Mouse (Mus musculus) lung, adult 2 months (tissue): ENCODE data around the gene Sned1.

ENCODE experiments used
- CTCF ChIP-seq: fragments of 200-500 bp; IDR thresholded peaks from 2 replicates; pipeline ENCODE4 v1.5.1; 2011; ENCODE audit warnings: mild to moderate bottlenecking, low read length, control low read depth; ENCODE audit not compliant: insufficient read depth
- POLR2A ChIP-seq: fragments of 200-500 bp; IDR thresholded peaks from 2 replicates; pipeline ENCODE4 v1.6.1; 2011; ENCODE audit warnings: low read depth, mild to moderate bottlenecking, control low read depth, low read length, borderline replicate concordance; ENCODE audit errors: extremely low read depth

- TF ChIP-seq CTCF (no peak), POLR2A (no peak)
Measured at GRCm38 (mm10) chr1:93268246-93268645, 32.6 kb downstream of the Sned1 start.
